Mouse (Mus musculus): Measurements from ENCODE around the gene Gsk3a. TPM values are rescaled to one million over a fixed set of nuclear protein-coding genes. Genes with fewer than 3 reads are reported as not detected.

Gene Gsk3a
- polyA plus RNA-seq, 1 experiment from 2014 or later: 9.8 TPM

- H3K27ac ChIP-seq: peak within 1 kb of the TSS; percentile 83
- peaks cover 15% of the 10 kb centered on the region for H3K4me1 ChIP-seq (replicated peaks; ENCODE audit: insufficient read depth, low read length)
- DNase-seq (ENCODE audit: low spot score) (peak; percentile 98), ATAC-seq (replicated peaks; ENCODE audit: low FRiP score, low read depth) (peak; percentile 92)
- peak within 1 kb of the TSS; percentile 52 for H3K9ac ChIP-seq (ENCODE audit: low read depth, low read length)
- no peaks in the 10 kb centered on the region for H3K9me3 ChIP-seq (replicated peaks; ENCODE audit: low read length)
- H3K36me3 ChIP-seq (ENCODE audit: insufficient read depth, low read length): peaks cover 20% of the 10 kb centered on the region; the same call in 1 of the 2 replicates
- no peaks in the 10 kb centered on the region for H3K27me3 ChIP-seq (ENCODE audit: insufficient read depth, low read length)
- peak within 1 kb of the TSS; percentile 64 for H3K4me3 ChIP-seq (replicated peaks; ENCODE audit: low read depth, low read length)
- peak; percentile 52 for TF ChIP-seq CTCF (IDR thresholded peaks at IDR 0.05; ENCODE audit: low read depth)
- H3K4me2 ChIP-seq (ENCODE audit: low read length): peak within 1 kb of the TSS; percentile 87
- under 1% methylated on average over 45 of the region's 45 CpGs for WGBS
These were observed 16.4 kb downstream of the Gsk3a start, which contains the start of gene Zfp526 for GRCm38 (mm10) chr7:25221102-25221883. TSS of gene Zfp526 (plus strand) at chr7:25221425.

- Histone ChIP-seq H3K27ac (peak within 1 kb of the TSS; percentile 83), H3K9ac (ENCODE audit: low read depth, low read length) (peak within 1 kb of the TSS; percentile 74), H3K4me3 (replicated peaks; ENCODE audit: low read depth, low read length) (peak within 1 kb of the TSS; percentile 64), H3K27me3 (ENCODE audit: insufficient read depth, low read length) (no peaks in the 10 kb centered on the region), H3K4me1 (replicated peaks; ENCODE audit: insufficient read depth, low read length) (peaks cover 15% of the 10 kb centered on the region), H3K36me3 (ENCODE audit: insufficient read depth, low read length) (peaks cover 13% of the 10 kb centered on the region; the same call in 1 of the 2 replicates), H3K4me2 (ENCODE audit: low read length) (peak within 1 kb of the TSS; percentile 87), H3K9me3 (replicated peaks; ENCODE audit: low read length) (no peaks in the 10 kb centered on the region)
- ATAC-seq (replicated peaks; ENCODE audit: low FRiP score, low read depth) (no peak), DNase-seq (ENCODE audit: low spot score) (peak; percentile 19)
- TF ChIP-seq CTCF (IDR thresholded peaks at IDR 0.05; ENCODE audit: low read depth): no peak
- WGBS: 4% methylated on average over 20 of the region's 20 CpGs
These were observed 17.1 kb downstream of the Gsk3a start, which contains the start of gene Dedd2 for GRCm38 (mm10) chr7:25220457-25221101. TSS of gene Dedd2 (minus strand) at chr7:25220615.

DNA sequence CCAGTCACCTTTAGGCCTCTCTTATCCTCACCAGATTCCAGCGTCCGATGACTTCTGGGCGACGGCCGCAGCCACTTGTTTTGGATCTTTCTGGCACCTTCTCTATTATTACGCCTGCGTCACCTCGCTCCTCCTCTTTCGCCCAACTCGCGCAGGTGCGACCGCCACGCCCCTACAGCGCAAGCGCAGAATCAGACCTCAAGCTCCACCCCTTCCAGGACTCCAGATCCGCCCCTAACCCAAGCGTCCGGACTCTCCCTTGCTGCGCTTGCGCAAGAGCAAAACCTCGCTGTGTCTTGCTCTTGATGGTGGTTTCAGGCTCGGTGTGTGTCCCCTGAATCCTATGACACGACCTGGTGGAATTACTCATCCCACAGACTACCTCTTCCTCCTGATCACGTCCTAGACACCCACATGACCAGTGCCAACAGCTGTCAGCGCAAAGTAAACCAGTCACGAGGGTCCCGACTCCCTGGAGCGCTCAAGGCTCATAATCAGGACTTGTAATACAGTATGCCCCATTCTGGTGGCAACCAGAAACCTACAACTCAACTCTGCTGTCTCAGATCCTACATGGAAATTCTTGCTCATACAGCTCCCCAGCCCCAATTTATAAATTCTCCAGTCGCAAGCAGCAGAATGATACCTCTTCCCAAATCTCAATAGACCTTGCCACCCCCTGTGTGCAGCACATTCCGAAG lies 17.7 kb downstream of the Gsk3a start:
- H3K36me3 ChIP-seq (ENCODE audit: insufficient read depth, low read length): peaks cover 7% of the 10 kb centered on the region; the same call in 1 of the 2 replicates
- ATAC-seq (replicated peaks; ENCODE audit: low FRiP score, low read depth): peak; percentile 74
- peak overlapping the region; percentile 87 for H3K4me2 ChIP-seq (ENCODE audit: low read length)
- H3K27me3 ChIP-seq (ENCODE audit: insufficient read depth, low read length): no peaks in the 10 kb centered on the region
- peak overlapping the region; percentile 64 for H3K4me3 ChIP-seq (replicated peaks; ENCODE audit: low read depth, low read length)
- peak overlapping the region; percentile 74 for H3K9ac ChIP-seq (ENCODE audit: low read depth, low read length)
- WGBS: 3% methylated on average over 31 of the region's 31 CpGs
- peaks cover 15% of the 10 kb centered on the region for H3K4me1 ChIP-seq (replicated peaks; ENCODE audit: insufficient read depth, low read length)
- H3K27ac ChIP-seq: peak overlapping the region; percentile 83
- H3K9me3 ChIP-seq (replicated peaks; ENCODE audit: low read length): no peaks in the 10 kb centered on the region
- peak; percentile 97 for DNase-seq (ENCODE audit: low spot score)
- TF ChIP-seq CTCF (IDR thresholded peaks at IDR 0.05; ENCODE audit: low read depth): no peak

DNA sequence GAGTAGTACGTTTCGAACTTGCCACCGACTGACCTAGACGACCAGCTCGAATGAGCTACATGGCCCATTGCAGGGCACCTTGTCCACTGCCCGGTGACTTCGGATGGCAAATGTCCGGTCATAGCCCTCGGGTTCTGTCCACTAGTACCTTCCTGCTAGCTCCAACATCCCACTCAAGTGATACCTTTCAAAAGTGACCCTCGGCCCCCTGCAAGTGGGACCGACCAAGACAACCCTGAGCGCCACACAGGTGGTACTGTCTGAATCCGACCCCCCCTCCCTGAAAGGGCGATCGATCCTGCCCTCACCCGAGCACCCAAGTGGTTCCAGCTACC lies 18.3 kb downstream of the Gsk3a start:
- peak overlapping the region; percentile 74 for H3K9ac ChIP-seq (ENCODE audit: low read depth, low read length)
- H3K36me3 ChIP-seq (ENCODE audit: insufficient read depth, low read length): 0 out of 2 replicates have a peak, but pooled peaks cover 5% of the 10 kb centered on the region
- H3K4me1 ChIP-seq (replicated peaks; ENCODE audit: insufficient read depth, low read length): peaks cover 15% of the 10 kb centered on the region
- ATAC-seq (replicated peaks; ENCODE audit: low FRiP score, low read depth) (no peak; the same call in 1 of the 2 replicates), DNase-seq (ENCODE audit: low spot score) (no peak)
- under 1% methylated on average over 16 of the region's 16 CpGs for WGBS
- H3K4me3 ChIP-seq (replicated peaks; ENCODE audit: low read depth, low read length): peak overlapping the region; percentile 64
- H3K27ac ChIP-seq: peak overlapping the region; percentile 79
- no peaks in the 10 kb centered on the region for H3K9me3 ChIP-seq (replicated peaks; ENCODE audit: low read length)
- peak overlapping the region; percentile 87 for H3K4me2 ChIP-seq (ENCODE audit: low read length)
- H3K27me3 ChIP-seq (ENCODE audit: insufficient read depth, low read length): no peaks in the 10 kb centered on the region
- TF ChIP-seq CTCF (IDR thresholded peaks at IDR 0.05; ENCODE audit: low read depth): no peak

DNA sequence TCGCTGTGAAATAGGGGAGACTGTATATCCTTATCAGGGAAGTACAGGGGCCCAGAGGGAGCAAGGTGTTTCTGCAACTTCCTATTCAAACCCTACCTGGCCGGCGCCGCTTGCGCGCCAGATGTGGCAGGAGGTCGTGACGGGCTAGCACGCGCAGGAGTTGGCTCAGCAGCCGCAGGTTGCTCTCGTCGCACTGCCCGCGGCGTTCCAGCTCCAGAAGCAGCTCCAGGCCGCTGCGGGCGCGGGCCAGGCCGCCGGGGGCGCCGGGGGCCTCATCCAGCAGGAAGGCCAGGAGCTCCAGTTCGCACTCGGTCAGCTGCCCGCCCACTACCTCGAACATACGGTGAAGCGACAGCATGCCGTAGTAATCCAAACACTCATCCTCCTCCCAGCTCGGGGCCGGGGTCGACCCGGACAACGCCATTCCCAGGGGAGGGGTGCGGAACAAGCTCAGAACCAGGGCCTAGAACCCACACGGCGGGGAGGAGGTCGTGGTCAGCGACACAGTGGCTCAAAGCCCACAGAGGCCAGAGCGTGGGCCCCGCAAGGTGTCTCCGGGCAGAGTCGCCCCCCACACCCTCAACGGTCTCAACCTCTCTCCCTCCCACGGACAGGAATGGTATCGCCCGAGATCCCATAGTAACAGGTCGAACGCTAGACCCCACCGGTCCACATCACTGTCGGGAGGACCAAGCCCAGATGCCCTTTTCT lies 18.8 kb downstream of the Gsk3a start:
- 0 out of 2 replicates have a peak, but pooled peaks have one; percentile 11 for ATAC-seq (replicated peaks; ENCODE audit: low FRiP score, low read depth)
- 1% methylated on average over 53 of the region's 53 CpGs for WGBS

More for the DNA sequence above, 18.8 kb downstream of the Gsk3a start:
- 0 out of 2 replicates have a peak, but pooled peaks have one; percentile 6 for TF ChIP-seq CTCF (IDR thresholded peaks at IDR 0.05; ENCODE audit: low read depth)
- H3K4me3 ChIP-seq (replicated peaks; ENCODE audit: low read depth, low read length): peak overlapping the region; percentile 64
- H3K27me3 ChIP-seq (ENCODE audit: insufficient read depth, low read length): no peaks in the 10 kb centered on the region
- H3K9me3 ChIP-seq (replicated peaks; ENCODE audit: low read length): no peaks in the 10 kb centered on the region
- peak overlapping the region; percentile 87 for H3K4me2 ChIP-seq (ENCODE audit: low read length)
- H3K4me1 ChIP-seq (replicated peaks; ENCODE audit: insufficient read depth, low read length): peaks cover 15% of the 10 kb centered on the region
- peak overlapping the region; percentile 74 for H3K9ac ChIP-seq (ENCODE audit: low read depth, low read length)
- no peaks in the 10 kb centered on the region for H3K36me3 ChIP-seq (ENCODE audit: insufficient read depth, low read length)
- peak overlapping the region; percentile 79 for H3K27ac ChIP-seq
- peak; percentile 66 for DNase-seq (ENCODE audit: low spot score)

Measured in kidney, postnatal 0 days (tissue).